Mouse (Mus musculus) testis, adult 2 months (tissue): Measurements from ENCODE around the gene Ndufb8. TPM values are rescaled to one million over a fixed set of nuclear protein-coding genes. Genes with fewer than 3 reads are reported as not detected.

Experiments
- H3K27ac ChIP-seq: fragments of 200-500 bp; 2 replicates; pipeline ENCODE4 v1.5.1; 2012; ENCODE audit warnings: low read depth, low read length; ENCODE audit not compliant: control insufficient read depth, insufficient read depth
- H3K27me3 ChIP-seq: fragments of 200-500 bp; 2 replicates; pipeline ENCODE4 v1.6.1; 2012; ENCODE audit warnings: mild to moderate bottlenecking, low read length, moderate library complexity; ENCODE audit not compliant: control insufficient read depth, insufficient read depth
- H3K36me3 ChIP-seq: fragments of 200-500 bp; 2 replicates; pipeline ENCODE4 v1.6.1; 2012; ENCODE audit warnings: mild to moderate bottlenecking, low read length; ENCODE audit not compliant: control insufficient read depth, insufficient read depth
- H3K4me1 ChIP-seq: fragments of 200-500 bp; 2 replicates; pipeline ENCODE4 v1.6.1; 2012; ENCODE audit warnings: low read length; ENCODE audit not compliant: control insufficient read depth, insufficient read depth
- H3K4me3 ChIP-seq: fragments of 200-500 bp; 2 replicates; pipeline ENCODE4 v1.5.1; 2012; ENCODE audit warnings: low read depth, mild to moderate bottlenecking, low read length, moderate library complexity, mixed read lengths; ENCODE audit not compliant: control insufficient read depth
- CTCF ChIP-seq: fragments of 200-500 bp; IDR thresholded peaks from 2 replicates; pipeline ENCODE4 v1.5.1; 2012; ENCODE audit warnings: low read depth, mild to moderate bottlenecking, inconsistent platforms, low read length, moderate library complexity; ENCODE audit not compliant: control insufficient read depth, insufficient read depth, insufficient replicate concordance
- POLR2A ChIP-seq: fragments of 200-500 bp; IDR thresholded peaks from 2 replicates; pipeline ENCODE4 v1.6.1; 2012; ENCODE audit warnings: low read depth, mild to moderate bottlenecking, inconsistent platforms, low read length, moderate library complexity; ENCODE audit not compliant: control insufficient read depth
- polyA plus RNA-seq: library from polyadenylated mRNA; depleted of rRNA; stranded (reverse); fragments of >200 nt; gene quantifications from 2 replicates; pipeline ENCODE4 v1.2.3, GENCODE M21; 2012

The Ndufb8 gene
- polyA plus RNA-seq, 1 experiment = 616 TPM

GRCm38 (mm10) chr19:44514521-44515451 is 40.5 kb downstream of the Ndufb8 start:
- H3K4me1 ChIP-seq = peaks cover 21% of the 10 kb centered on the region

GRCm38 (mm10) chr19:44513921-44514482 is 41.2 kb downstream of the Ndufb8 start:
- Histone ChIP-seq H3K36me3 (no peaks in the 10 kb centered on the region), H3K27me3 (peaks cover 5% of the 10 kb centered on the region; the same call in 1 of the 2 replicates), H3K4me3 (no peak overlapping the region), H3K4me1 (peaks cover 21% of the 10 kb centered on the region), H3K27ac (no peak overlapping the region)
- TF ChIP-seq POLR2A (no peak), CTCF (no peak)

More at GRCm38 (mm10) chr19:44514521-44515451, 40.5 kb downstream of the Ndufb8 start:
- TF ChIP-seq POLR2A = no peak
- no peak for TF ChIP-seq CTCF
- Histone ChIP-seq H3K36me3 (no peaks in the 10 kb centered on the region), H3K4me3 (no peak overlapping the region), H3K27me3 (peaks cover 5% of the 10 kb centered on the region; the same call in 1 of the 2 replicates), H3K27ac (no peak overlapping the region)

GRCm38 (mm10) chr19:44513054-44513833 is 42.0 kb downstream of the Ndufb8 start:
- H3K27me3 ChIP-seq = peaks cover 5% of the 10 kb centered on the region; the same call in 1 of the 2 replicates
- H3K4me3 ChIP-seq = no peak overlapping the region
- H3K36me3 ChIP-seq = no peaks in the 10 kb centered on the region
- TF ChIP-seq CTCF (no peak), POLR2A (no peak)
- no peak overlapping the region for H3K27ac ChIP-seq
- H3K4me1 ChIP-seq = peaks cover 21% of the 10 kb centered on the region

- peaks cover 21% of the 10 kb centered on the region for H3K4me1 ChIP-seq
- H3K4me3 ChIP-seq = no peak overlapping the region
- TF ChIP-seq POLR2A (no peak), CTCF (no peak)
- H3K27ac ChIP-seq = no peak overlapping the region
- peaks cover 5% of the 10 kb centered on the region; the same call in 1 of the 2 replicates for H3K27me3 ChIP-seq
- H3K36me3 ChIP-seq = no peaks in the 10 kb centered on the region
Observed at GRCm38 (mm10) chr19:44512601-44513000, 42.6 kb downstream of the Ndufb8 start.

GRCm38 (mm10) chr19:44511451-44512231 is 43.6 kb downstream of the Ndufb8 start:
- no peaks in the 10 kb centered on the region for H3K36me3 ChIP-seq
- no peak overlapping the region for H3K27ac ChIP-seq
- TF ChIP-seq POLR2A (no peak), CTCF (no peak)
- peaks cover 5% of the 10 kb centered on the region; the same call in 1 of the 2 replicates for H3K27me3 ChIP-seq
- H3K4me1 ChIP-seq = peaks cover 19% of the 10 kb centered on the region
- peak overlapping the region; percentile 63 for H3K4me3 ChIP-seq

GRCm38 (mm10) chr19:44510534-44511175 is 44.6 kb downstream of the Ndufb8 start:
- no peak for TF ChIP-seq POLR2A
- no peak for TF ChIP-seq CTCF
- Histone ChIP-seq H3K36me3 (no peaks in the 10 kb centered on the region), H3K4me1 (peaks cover 19% of the 10 kb centered on the region), H3K27me3 (peaks cover 5% of the 10 kb centered on the region; the same call in 1 of the 2 replicates), H3K4me3 (peak overlapping the region; percentile 25; the same call in 1 of the 2 replicates), H3K27ac (no peak overlapping the region)
